Comparison of ENCODE assay signal across 8 mouse cellular contexts in the genomic region with DNA sequence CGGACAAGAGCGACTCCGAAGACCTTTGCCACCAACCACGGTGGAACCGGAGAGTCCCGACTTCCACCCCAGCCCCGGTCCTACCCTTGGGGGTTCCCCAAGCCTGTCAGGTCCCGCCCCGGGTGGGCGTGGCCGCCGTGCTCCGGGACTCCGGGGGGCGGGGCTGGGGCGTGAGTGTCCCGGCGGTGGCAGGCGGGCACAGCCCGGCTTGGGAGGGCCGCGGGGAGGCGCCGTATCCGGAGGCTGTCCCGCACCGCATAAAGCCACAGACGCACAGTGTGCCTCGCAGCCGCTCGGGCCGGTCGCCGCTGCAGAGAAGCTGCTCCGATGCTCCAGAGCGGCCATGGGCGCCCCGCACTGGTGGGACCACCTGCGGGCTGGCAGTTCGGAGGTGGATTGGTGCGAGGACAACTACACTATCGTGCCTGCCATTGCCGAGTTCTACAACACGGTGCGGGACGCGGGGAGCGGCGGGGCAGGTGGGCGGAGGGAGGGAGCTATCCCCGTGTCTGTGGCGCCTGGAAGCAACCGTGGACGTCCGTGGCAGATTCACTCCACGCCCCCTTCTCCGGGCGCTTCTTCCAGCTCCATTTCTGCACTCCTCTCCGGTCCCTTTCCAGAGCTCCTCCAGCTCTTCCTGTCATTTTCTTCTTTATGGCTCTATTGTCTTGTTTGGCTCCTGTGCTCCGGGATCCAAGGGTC. TPM values are rescaled to one million over a fixed set of nuclear protein-coding genes. Genes with fewer than 3 reads are reported as not detected.
DNase-seq lines count a peak whose midpoint lies in the region; ATAC-seq and TF ChIP-seq lines count a peak whose summit lies in the region.

Acer2 (plus strand) TSS at position 251 of the 702 bp plus-strand sequence.

- peak within 1 kb of the TSS; percentile 72 for H3K4me3 ChIP-seq in embryonic facial prominence, embryonic 10.5 days
- peak within 1 kb of the TSS; percentile 70 for H3K4me3 ChIP-seq in intestine, postnatal 0 days (ENCODE audit: low read depth, low read length)

- H3K9ac ChIP-seq in intestine, postnatal 0 days (ENCODE audit: low read depth, low read length): peak within 1 kb of the TSS; percentile 58

- peak; percentile 62 for TF ChIP-seq CTCF in intestine, postnatal 0 days (IDR thresholded peaks at IDR 0.05; ENCODE audit: low read depth)

- H3K4me1 ChIP-seq in embryonic facial prominence, embryonic 10.5 days: peaks cover 13% of the 10 kb centered on the region
- no peaks in the 10 kb centered on the region for H3K4me1 ChIP-seq in intestine, postnatal 0 days (replicated peaks; ENCODE audit: control insufficient read depth, insufficient read depth, low read length)

- peak within 1 kb of the TSS; percentile 100 for H3K4me2 ChIP-seq in intestine, postnatal 0 days (replicated peaks; ENCODE audit: low read depth)

- intact Hi-C loops in left cerebral cortex, postnatal 36 days (cut with DNase I): no loop called here

- no peaks in the 10 kb centered on the region for H3K36me3 ChIP-seq in embryonic facial prominence, embryonic 10.5 days (replicated peaks)
- no peaks in the 10 kb centered on the region for H3K36me3 ChIP-seq in intestine, postnatal 0 days (ENCODE audit: control insufficient read depth, insufficient read depth)

- no peaks in the 10 kb centered on the region for H3K9me3 ChIP-seq in embryonic facial prominence, embryonic 10.5 days
- no peaks in the 10 kb centered on the region for H3K9me3 ChIP-seq in intestine, postnatal 0 days (ENCODE audit: control insufficient read depth)

- DNase-seq in adrenal gland, postnatal 14 days: peak; percentile 98
- peak; percentile 86 for DNase-seq in embryonic facial prominence, embryonic 10.5 days (ENCODE audit: low spot score)
- DNase-seq in left cerebral cortex, postnatal 36 days (ENCODE audit: low spot score in 2 of 2): peak; percentile 62 to 77
- DNase-seq in mesoderm, embryonic 11.5 days (ENCODE audit: low read depth, low spot score): peak; percentile 80
- DNase-seq in right cerebral cortex, postnatal 14 days: peak; percentile 76
- peak; percentile 95 for DNase-seq in urinary bladder, postnatal 25 days (ENCODE audit: low spot score)

- peak; percentile 96 for ATAC-seq in granulocyte monocyte progenitor cell, adult 5-6 weeks (replicated peaks; ENCODE audit: poor library complexity, severe bottlenecking)
- peak; percentile 94 for ATAC-seq in intestine, postnatal 0 days

- WGBS in embryonic facial prominence, embryonic 10.5 days: under 1% methylated on average over 60 of the region's 60 CpGs
- WGBS in intestine, postnatal 0 days: under 1% methylated on average over 51 of the region's 60 CpGs

- peaks cover 45% of the 10 kb centered on the region for H3K27me3 ChIP-seq in embryonic facial prominence, embryonic 10.5 days (replicated peaks; ENCODE audit: low read depth, poor library complexity, severe bottlenecking)
- H3K27me3 ChIP-seq in intestine, postnatal 0 days (replicated peaks; ENCODE audit: control insufficient read depth, insufficient read depth, low read length): no peaks in the 10 kb centered on the region

- peak within 1 kb of the TSS; percentile 55 for H3K27ac ChIP-seq in embryonic facial prominence, embryonic 10.5 days (replicated peaks)
- H3K27ac ChIP-seq in intestine, postnatal 0 days (ENCODE audit: low read depth, low read length): no peak within 1 kb of the TSS

RNA-seq across cellular contexts. Expression of gene Acer2, which starts in this region (rescaled TPM):
- 40.3 and 52.8 TPM in 2 replicates for total RNA-seq in adrenal gland, postnatal 14 days (2021)
- polyA plus RNA-seq in embryonic facial prominence, embryonic 10.5 days (2016; fragmentation: Nextera tagmentation; extraction: Ambion mirVana): 15.1 and 17.0 TPM in 2 replicates
- 1.5 and 3.4 TPM in 2 replicates for total RNA-seq in granulocyte monocyte progenitor cell, adult 5-6 weeks (2014; fragmentation: Nextera tagmentation)
- total RNA-seq in granulocyte monocyte progenitor cell, adult 5-6 weeks (2017): 1.2 and 1.7 TPM in 2 replicates
- 9.3 and 9.7 TPM in 2 replicates for polyA plus RNA-seq in intestine, postnatal 0 days (2015; fragmentation: Nextera tagmentation; extraction: Ambion mirVana)
- 1 to 10 TPM; 7.2 to 8.0 TPM for total RNA-seq in left cerebral cortex, postnatal 36 days (2021)
